Mouse (Mus musculus) B cell, adult 2 months (primary cell): ENCODE measurements around the gene Mocs1.

ENCODE experiments used
- DNase-seq, 2 experiments: peaks; one replicate each; pipeline ENCODE4 v3.0.0; 2022

Gene Mocs1

GRCm38 (mm10) chr17:49428239-49428688 lies at the start of gene Mocs1:
TSS of gene Mocs1 (plus strand) at chr17:49428362.
- peak; percentile 92 to 94 for DNase-seq

- DNase-seq: no peak
Measured at GRCm38 (mm10) chr17:49379645-49380044, 48.5 kb upstream of the Mocs1 start.

- DNase-seq: no peak
Measured at GRCm38 (mm10) chr17:49384217-49384943, 43.8 kb upstream of the Mocs1 start.

- DNase-seq: no peak
Measured at GRCm38 (mm10) chr17:49387741-49388140, 40.4 kb upstream of the Mocs1 start.

- DNase-seq: no peak
Measured at GRCm38 (mm10) chr17:49392751-49393150, 35.4 kb upstream of the Mocs1 start.

- DNase-seq: peak in 1 of 2 experiments; percentile 9
Measured at GRCm38 (mm10) chr17:49394836-49395235, 33.3 kb upstream of the Mocs1 start.

- no peak for DNase-seq
Measured at GRCm38 (mm10) chr17:49399605-49400004, 28.6 kb upstream of the Mocs1 start.

- peak; percentile 72 to 73 for DNase-seq
Measured at GRCm38 (mm10) chr17:49400130-49400529, 28.0 kb upstream of the Mocs1 start.

- peak; percentile 12 to 24 for DNase-seq
Measured at GRCm38 (mm10) chr17:49403151-49403550, 25.0 kb upstream of the Mocs1 start.

GRCm38 (mm10) chr17:49405927-49406326 lies 22.2 kb upstream of the Mocs1 start:
- peak; percentile 45 to 53 for DNase-seq

- DNase-seq: no peak
Measured at GRCm38 (mm10) chr17:49412974-49413373, 15.2 kb upstream of the Mocs1 start.

GRCm38 (mm10) chr17:49413554-49413953 lies 14.6 kb upstream of the Mocs1 start:
- DNase-seq: peak; percentile 23 to 36

- no peak for DNase-seq
Measured at GRCm38 (mm10) chr17:49416228-49416627, 11.9 kb upstream of the Mocs1 start.

- DNase-seq: no peak
Measured at GRCm38 (mm10) chr17:49419813-49420212, 8.3 kb upstream of the Mocs1 start.

- DNase-seq: no peak
Measured at GRCm38 (mm10) chr17:49422286-49423066, 5.7 kb upstream of the Mocs1 start.

- DNase-seq: no peak
Measured at GRCm38 (mm10) chr17:49423067-49423325, 5.2 kb upstream of the Mocs1 start.

GRCm38 (mm10) chr17:49423872-49424271 lies 4.3 kb upstream of the Mocs1 start:
- no peak for DNase-seq

GRCm38 (mm10) chr17:49427631-49428238 lies 427 bp upstream of the Mocs1 start:
- DNase-seq: peak; percentile 30 to 33

GRCm38 (mm10) chr17:49428751-49429415 lies 721 bp downstream of the Mocs1 start:
- DNase-seq: peak in 1 of 2 experiments; percentile 6

- DNase-seq: no peak
Measured at GRCm38 (mm10) chr17:49429471-49430129, 1.4 kb downstream of the Mocs1 start.

- no peak for DNase-seq
Measured at GRCm38 (mm10) chr17:49430136-49430535, 2.0 kb downstream of the Mocs1 start.

- no peak for DNase-seq
Measured at GRCm38 (mm10) chr17:49431176-49431575, 3.0 kb downstream of the Mocs1 start.
